Mouse (Mus musculus): ENCODE data around the gene Hs3st4.

GRCm38 (mm10) chr7:123965515-123965914 lies 17.2 kb upstream of the Hs3st4 start:
- TF ChIP-seq CTCF (IDR thresholded peaks at IDR 0.05; ENCODE audit: control insufficient read depth, insufficient read depth, low read length), result no peak
- TF ChIP-seq POLR2A (IDR thresholded peaks at IDR 0.05; ENCODE audit: borderline replicate concordance, control insufficient read depth, low read depth, low read length), result no peak
